Mouse (Mus musculus): ENCODE results near the gene Aen.

Gene Aen

DNA sequence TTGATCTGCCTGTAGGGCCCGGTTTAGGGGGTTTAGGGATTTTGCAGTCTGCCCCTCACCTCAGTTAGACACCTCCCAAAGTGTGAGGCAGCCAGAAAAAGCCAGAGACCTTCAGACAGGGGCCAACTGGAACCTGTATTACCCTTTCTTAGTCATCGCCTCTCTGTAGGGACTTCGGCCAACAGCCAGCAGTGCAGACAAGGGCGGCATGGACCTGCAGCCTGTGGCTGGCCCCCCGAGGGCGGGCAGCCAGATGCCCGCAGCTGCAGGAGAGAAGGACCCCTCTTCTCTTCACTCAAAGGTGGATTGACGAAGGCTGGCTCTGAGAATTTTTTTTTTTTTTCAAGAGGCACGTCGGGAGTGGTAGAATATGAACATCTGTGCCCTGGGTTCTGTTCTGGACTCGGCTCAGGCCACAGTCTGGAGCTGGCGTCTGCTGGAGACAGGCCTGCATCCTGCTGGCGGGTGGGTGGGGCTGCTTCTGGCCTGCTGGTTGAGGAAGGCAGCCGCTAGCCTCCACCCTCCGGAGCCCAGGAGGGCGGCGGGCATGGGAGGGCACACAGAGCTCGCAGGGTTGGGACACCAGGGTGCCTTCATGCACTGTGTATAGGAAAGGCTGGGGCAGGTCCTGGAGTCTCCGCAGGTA, 43.4 kb downstream of the Aen start:
- DNase-seq (ENCODE audit: low spot score), result no peak

DNA sequence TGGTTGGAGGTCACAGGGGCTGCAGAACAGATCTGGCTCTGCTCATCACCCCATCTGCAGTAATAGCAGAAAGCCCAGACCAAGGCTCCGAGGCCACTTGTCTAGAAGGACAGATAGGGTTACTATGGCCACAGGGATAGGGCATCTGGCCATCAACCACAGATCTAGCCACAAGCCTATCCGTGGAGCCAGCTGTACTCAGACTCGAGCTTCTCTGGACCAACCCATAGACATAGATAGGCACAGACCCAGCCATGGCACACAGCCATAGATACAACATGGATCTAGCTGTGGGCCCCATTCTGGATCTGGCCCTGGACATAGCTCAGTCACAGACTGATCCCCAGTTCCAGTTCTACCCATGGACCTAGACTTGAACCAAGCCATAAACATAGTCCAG, 45.3 kb downstream of the Aen start:
- no peak for DNase-seq (ENCODE audit: low spot score)

DNA sequence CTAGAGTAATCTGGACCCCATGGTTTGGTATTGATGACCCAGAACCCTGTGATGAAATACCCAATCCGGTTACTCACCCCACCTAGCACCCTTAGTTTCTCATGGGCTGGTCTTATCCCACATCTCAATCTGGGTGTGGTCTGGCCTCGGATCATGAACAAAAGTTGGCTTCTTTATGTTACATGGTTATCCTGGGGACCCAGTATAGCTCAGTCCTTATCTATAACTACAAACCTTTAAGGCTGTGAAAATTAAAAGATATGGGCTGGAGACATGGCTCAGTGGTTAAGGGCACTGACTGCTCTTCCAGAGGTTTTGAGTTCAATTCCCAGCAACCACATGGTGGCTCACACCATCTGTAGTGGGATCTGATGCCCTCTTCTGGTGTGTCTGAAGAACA, 46.9 kb downstream of the Aen start:
- no peak for DNase-seq (ENCODE audit: low spot score)

DNA sequence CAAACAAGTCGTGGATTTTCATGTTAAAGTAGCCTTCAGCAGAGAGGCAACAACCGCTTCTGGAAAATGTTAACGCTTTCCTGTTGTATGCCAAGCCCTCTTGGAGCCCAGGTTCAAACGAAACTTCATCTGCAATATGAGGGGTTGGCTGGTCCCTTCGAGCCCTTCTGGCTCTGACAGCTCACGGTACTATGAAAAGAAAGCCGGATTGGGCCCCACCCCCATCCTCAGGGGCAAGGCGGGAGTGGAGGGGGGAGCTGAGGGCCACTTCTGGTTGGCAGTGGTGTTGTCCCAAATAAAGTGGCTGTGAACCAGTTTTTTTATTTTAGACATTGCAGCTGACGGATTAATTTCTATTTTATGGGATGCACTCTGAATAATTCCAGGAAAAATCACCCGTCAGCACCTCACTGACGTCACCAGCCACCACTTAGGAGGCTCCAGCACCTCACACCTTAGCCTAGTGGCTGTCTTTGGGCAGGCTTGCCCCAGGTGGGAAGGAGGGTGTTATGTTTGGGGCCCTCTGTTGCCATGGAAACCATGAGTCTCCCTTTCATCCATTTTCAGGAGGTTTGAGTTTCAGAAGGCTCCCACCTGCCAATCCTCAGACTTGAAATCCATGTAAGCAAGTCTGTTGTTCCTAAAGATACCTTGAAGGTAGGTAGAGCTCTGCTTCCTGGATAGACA, 58.4 kb downstream of the Aen start:
- DNase-seq (ENCODE audit: low spot score), result no peak

DNA sequence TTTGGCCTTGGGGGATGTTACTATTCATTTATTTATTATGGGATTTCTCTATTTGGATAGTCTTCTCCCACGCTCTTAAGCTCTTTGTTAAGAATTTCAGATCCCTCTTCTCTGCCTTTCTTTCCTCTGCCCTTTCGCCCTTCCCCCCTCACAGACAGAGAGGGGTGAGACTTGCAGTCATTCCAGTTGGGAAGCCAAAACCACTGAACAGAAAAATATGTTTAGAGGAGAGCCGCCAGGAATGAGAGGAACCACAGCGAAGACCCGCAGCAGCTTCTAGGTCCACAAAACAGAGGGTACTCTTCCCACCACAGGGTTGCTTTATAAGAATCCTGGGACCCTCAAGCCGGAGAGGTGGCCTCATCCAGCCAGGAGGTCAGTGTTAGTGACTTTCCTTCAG, 59.0 kb downstream of the Aen start:
- no peak for DNase-seq (ENCODE audit: low spot score)

DNA sequence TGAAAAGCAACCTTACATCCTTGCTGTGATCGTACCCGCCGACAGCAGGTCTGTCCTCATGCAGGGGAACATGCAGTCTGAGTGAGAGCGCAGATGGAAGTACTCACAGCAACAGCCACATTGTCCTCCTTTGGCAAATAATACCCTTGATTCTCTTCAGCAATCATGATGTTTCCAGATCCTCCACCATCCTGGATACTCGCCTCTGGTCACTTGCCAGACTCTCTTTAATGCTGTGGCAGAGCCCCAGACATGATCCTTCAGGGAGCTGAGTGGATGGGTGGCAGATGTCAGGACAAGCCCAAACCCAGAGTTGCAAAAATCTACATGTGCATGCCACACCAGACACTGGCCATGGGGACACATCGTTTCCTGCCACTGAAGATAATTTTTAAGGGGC, 59.4 kb downstream of the Aen start:
- no peak for DNase-seq (ENCODE audit: low spot score)

DNA sequence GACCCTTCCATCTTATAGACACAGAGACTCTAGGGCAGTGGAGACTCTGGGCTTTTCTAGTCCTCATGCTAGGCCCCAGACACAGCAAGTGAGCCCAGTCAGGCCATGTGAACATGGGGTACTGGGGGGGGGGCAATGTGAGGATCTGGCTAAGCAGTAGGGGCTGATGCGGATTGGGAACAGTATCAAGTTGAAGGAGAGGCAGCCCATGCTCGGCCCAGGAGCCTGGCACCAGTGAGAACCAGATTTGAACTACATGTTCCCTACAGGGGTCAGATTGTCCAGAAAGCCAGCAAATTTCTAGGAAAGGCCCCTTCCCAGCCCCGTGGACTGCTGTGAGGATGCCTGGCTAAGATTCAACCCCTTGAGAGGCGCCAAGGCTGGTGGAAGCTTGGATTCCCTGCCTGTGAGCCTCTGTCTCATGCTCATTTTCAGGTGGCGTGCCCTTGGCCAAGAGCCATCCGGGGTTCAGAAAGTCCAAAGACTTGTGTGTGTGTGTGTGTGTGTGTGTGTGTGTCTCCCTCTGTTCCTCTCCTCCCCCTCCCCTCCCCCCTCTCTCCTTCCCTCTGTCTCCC, 62.9 kb downstream of the Aen start:
- no peak for DNase-seq (ENCODE audit: low spot score)

All from embryo, embryonic 10 days (tissue).